Mouse (Mus musculus) small intestine, adult 2 months (tissue): ENCODE data around the gene Nipsnap3a.

Source experiments
- CTCF ChIP-seq: fragments of 200-500 bp; IDR thresholded peaks from 2 replicates; pipeline ENCODE4 v1.5.1; 2012; ENCODE audit warnings: low read depth, mild to moderate bottlenecking, control low read depth, inconsistent platforms, low read length, moderate library complexity, mixed read lengths; ENCODE audit not compliant: insufficient replicate concordance, insufficient read length; ENCODE audit errors: extremely low read depth
- POLR2A ChIP-seq: fragments of 200-500 bp; IDR thresholded peaks from 2 replicates; pipeline ENCODE4 v1.6.1; 2012; ENCODE audit warnings: low read depth, mild to moderate bottlenecking, control low read depth, inconsistent platforms, low read length, moderate library complexity

DNA sequence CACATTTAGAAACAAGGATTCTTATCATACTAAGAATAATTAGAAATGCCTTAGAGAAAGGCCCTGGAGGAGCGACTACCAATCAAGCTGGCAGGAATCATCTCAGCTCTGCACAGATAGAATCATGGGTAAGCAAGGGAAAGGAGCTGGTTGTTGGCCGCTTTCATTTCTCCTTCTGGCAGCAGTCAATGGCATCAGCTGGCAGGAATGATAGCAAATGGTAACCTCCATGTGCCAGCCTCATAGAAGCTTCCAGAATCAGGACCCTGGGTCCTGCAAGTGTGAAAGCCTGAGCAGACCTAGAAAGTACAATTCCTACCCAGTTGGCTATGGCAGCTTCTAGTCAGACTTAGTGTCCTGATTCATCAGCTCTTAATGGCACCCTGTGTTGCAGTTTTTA is 2.8 kb upstream of the Nipsnap3a start:
- TF ChIP-seq CTCF (no peak), POLR2A (no peak)
